Mouse (Mus musculus) cerebellum, adult 11 months (tissue): ENCODE measurements at regions not wholly inside any gene's neighbourhood (a gene's known extent, or its start where the extent isn't known, plus 50 kb on each side); places are given as distances from the start of the nearest gene placed in this dataset.

ENCODE experiments used
- DNase-seq: peaks from one replicate; pipeline ENCODE4 v3.0.0; 2022

GRCm38 (mm10) chr12:54312522-54313210 is 109.0 kb upstream of the Egln3 start:
- DNase-seq = no peak

GRCm38 (mm10) chr12:54311896-54312521 is 108.3 kb upstream of the Egln3 start:
- no peak for DNase-seq

- no peak for DNase-seq
These were observed 106.2 kb upstream of the Egln3 start for GRCm38 (mm10) chr12:54309874-54310273.

DNA sequence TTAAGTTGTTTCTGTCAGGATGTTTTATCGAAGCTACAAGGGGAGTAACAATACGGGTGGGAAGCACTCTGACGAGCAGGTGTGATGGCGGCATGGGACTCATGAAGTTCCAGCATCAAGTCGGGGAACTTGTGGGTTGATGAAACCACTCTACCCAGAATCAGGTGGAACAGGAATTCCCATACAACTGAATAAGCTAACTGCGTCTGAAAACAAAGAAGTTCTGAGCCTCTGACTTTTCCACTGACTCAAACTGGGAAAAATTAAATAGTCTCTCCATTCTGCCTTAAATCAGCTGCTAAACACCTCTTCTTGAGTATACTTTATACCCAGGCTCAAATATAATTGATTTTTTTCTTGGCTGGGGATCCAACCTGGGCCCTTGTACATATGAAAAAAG is 105.6 kb upstream of the Egln3 start:
- DNase-seq = no peak

GRCm38 (mm10) chr12:54305135-54305630 is 101.5 kb upstream of the Egln3 start:
- DNase-seq = no peak

DNA sequence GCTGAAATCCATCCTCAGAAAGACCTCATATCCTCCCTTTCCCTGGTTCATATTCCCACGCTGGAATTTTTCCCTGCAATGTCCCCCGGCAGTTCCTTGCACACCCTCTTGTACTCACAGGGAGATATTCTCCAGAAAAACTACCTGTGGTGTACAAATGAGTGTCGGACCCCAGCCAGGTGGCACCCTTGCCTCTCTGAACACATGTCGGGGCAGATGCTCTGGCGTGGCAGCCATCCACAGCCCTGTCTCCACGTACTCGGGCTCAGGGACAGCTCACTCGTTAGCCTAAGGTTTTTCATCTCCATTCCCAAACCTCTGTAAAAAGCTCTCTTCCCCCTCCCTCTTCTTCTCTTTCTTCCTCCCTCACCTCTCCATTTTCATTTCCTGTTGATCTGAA is 100.1 kb upstream of the Egln3 start:
- DNase-seq = no peak

- DNase-seq = no peak
These were observed 95.8 kb upstream of the Egln3 start for GRCm38 (mm10) chr12:54299506-54299905.

- no peak for DNase-seq
These were observed 89.6 kb upstream of the Egln3 start for GRCm38 (mm10) chr12:54293248-54293647.

DNA sequence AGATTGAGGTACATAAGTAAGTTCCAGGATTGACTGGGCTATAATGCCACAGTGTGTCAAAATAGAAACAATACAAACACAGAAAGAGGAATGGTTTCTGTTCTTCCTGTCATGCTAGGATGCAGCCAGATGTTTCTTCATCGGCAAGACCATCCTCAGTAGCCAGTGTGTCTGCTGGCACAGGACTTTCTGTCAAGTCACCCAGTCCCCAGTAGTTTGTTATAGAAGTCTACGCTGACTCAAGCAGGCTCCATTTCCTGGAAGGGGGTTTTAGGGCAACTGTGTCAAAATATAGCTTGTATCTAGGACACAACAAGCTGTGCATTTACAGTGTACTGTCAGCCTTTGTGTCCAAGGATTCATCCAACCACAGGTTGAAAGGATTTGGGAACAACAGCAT is 86.7 kb upstream of the Egln3 start:
- DNase-seq = no peak

GRCm38 (mm10) chr12:54288747-54289146 is 85.1 kb upstream of the Egln3 start:
- DNase-seq = no peak

DNA sequence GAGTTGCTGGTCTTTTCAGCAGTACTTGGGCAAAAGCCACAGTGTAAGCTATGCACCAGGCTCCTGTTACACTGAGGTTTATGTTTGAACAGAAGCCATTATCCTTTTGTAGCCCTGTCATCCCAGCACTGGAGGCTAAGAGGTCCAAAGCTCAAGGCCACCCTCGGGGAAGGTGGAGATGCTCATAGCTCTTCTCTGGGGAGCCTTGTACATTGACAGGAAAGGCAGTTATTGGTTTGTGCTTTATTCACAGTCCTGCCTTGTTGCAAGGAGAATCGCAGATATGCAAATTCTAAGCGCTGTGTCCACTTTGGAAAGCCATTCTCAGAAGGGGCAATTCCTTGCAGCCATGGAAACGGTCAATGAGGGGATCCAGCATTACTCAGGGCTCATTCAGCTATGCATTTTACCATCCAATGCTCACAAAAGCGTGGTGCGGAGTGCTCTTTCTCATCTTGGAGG is 84.4 kb upstream of the Egln3 start:
- no peak for DNase-seq

DNA sequence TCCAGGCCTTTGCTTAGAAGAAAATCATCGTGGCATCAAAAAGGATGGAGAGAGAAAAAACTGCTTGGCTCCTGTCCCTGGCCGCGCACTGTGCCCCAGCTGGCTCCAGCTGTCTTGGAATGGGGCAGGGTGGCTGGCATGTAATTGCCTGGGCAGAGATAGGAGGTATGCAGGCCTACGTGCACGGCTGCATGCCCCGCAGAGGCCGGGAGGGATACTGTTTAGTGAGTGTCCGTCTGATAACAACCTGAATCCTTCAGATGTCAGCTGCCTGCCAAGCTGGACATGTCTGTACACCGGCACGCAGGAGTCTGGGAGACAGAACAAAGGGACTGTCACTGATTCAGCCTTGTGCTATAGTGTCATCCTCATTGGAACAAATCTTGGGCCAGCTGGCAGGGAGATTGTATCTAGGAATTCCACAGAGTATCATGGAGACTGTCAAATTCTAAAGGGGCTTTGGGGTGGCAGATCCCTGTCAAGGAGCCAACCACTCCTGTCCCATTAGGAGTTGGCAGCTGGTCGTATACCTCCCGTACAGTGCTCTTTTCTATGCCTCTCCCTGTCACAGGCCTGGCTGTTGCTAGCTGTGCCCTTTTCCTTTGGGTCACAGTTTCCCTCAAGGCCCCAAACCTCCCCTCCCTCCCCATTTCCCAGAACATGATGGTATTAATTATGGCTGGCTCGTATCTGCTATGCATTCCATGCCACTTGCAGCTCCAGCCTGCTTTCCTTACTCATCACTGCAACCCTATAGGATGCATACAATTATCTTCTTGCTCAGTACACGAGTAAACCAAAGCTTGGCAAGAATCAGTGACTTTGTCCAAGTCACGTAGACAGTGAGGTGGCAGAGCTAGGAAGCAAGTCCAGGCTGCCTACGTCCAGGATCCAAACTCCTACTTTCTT is 83.5 kb upstream of the Egln3 start:
- DNase-seq = no peak

- DNase-seq = no peak
These were observed 80.0 kb upstream of the Egln3 start for GRCm38 (mm10) chr12:54283646-54284045.

DNA sequence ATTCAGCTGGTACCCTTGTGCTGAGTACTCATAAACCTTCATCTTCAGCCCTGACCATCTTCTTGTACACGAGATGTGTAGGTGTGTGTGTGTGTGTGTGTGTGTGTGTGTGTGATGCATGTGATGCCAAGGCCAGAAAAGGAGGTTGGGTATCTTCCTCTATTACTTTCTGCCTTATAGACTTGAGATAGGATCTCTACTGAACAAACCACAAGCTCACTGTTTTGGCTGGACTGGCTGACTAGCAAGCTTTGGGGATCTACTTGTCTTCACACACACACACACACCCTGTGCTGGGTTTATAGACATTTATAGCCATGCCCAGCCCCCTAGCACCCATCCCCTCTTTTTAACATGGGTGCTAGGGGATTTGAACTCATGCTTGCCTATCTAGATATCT is 79.4 kb upstream of the Egln3 start:
- DNase-seq = no peak

- no peak for DNase-seq
These were observed 78.7 kb upstream of the Egln3 start for GRCm38 (mm10) chr12:54282281-54282921.

GRCm38 (mm10) chr12:54280457-54280856 is 76.8 kb upstream of the Egln3 start:
- no peak for DNase-seq

DNA sequence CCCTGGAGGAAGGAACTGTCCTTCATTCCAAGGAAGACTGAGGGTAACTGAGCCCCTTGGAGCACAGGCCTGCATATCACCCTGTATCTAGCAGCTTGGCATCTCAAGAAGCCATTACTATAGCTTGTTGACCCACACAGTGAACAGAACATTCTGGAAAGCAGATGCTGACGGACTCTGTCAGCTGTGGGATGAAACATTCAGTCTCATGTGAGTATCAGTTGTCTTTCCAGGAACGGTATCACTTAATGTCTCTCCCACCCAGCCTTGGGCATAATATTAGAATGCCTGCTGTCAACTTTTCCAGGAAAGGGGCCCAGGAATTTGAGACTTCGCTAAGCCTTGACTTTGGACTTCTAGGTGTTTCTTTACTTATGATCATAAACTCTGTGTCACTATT is 76.3 kb upstream of the Egln3 start:
- DNase-seq = no peak

DNA sequence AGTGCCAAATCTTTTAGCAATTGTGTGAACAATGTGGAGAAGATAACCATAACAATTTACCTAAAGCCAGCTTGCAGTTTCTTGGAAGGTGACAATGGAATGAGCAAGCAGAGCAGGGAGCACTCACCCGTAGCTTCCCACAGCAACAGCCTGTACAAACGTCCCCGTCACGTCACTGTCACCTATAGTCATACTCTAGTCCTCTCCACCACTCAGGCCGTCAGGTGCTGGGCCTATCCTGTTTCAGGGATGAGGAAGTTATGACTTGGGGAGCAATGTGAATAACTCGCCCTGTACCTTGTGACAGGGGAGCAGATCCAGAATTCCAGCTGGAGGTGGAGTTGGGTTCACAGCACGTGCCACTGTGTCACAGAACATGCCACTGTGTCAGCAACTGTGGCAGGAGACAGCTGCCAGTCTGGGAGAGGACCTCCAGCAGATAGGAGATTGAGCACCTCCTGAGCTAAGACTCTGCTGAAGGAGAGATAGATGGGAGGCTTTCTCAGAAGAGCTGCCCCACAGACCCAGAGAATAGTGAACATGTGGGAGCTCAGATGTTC is 73.4 kb upstream of the Egln3 start:
- DNase-seq = no peak

- DNase-seq = no peak
These were observed 69.8 kb upstream of the Egln3 start for GRCm38 (mm10) chr12:54273506-54273905.

GRCm38 (mm10) chr12:54272696-54273095 is 69.0 kb upstream of the Egln3 start:
- DNase-seq = no peak

DNA sequence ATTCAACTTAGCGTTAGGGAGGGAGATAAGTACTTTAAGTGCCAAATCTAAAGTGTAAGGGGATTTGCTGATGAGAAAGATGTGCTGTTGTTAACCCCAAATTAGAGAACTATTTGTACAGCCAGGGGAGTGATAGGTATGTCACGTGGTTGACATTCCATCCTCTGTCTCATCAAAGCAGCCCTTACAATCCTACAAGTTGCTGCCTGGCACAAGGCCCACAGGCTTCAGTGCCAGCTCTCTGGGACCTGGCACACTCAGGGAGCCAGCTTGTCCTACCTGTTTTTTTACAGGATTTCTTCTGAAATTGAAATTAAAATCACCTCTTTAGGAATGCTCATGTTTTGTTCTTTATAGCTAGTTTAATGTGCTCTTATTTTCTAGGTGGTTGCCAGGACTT is 68.6 kb upstream of the Egln3 start:
- peak; percentile 4 for DNase-seq

DNA sequence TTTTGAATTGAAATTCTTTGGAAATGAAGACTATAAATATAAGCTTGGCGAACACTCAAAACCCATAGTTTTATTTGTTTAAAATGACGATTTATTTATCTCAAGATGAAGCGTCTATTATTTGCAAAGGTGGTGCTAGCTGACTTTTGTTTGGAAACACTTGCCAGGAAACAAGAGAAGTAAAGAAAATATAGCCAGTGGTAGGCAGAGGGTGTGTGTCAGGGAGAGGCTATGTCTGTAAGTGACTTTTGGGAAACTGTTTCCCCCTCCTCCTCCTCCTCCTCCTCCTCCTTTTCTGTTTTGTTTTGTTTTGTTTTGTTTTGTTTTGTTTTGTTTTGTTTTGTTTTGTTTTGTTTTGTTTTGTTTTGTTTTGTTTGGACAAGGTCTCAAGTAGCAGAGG is 62.2 kb upstream of the Egln3 start:
- no peak for DNase-seq
